Mouse (Mus musculus) liver, embryonic 16.5 days (tissue): ENCODE measurements around the gene Arhgdia. TPM values are rescaled to one million over a fixed set of nuclear protein-coding genes. Genes with fewer than 3 reads are reported as not detected.

Experiments used
- ATAC-seq: fragments of 200-750 bp; cut with Nextera tagmentation; 2 replicates; pipeline ENCODE4 v1.8.0; 2017; ENCODE audit warnings: low read depth, mild to moderate bottlenecking, moderate number of reproducible peaks, moderate library complexity
- H3K27ac ChIP-seq: fragments of 300-500 bp; sonication (generic); 2 replicates; pipeline ENCODE4 v1.5.1; 2014; ENCODE audit warnings: mild to moderate bottlenecking, low read length
- H3K27me3 ChIP-seq: fragments of 300-500 bp; sonication (generic); 2 replicates; pipeline ENCODE4 v1.6.1; 2014; ENCODE audit warnings: low read depth, low read length, mixed read lengths; ENCODE audit not compliant: control insufficient read depth, insufficient read depth
- H3K36me3 ChIP-seq: fragments of 300-500 bp; sonication (generic); 2 replicates; pipeline ENCODE4 v1.6.1; 2014; ENCODE audit warnings: mild to moderate bottlenecking; ENCODE audit not compliant: control insufficient read depth, insufficient read depth
- H3K4me1 ChIP-seq: fragments of 300-500 bp; sonication (generic); 2 replicates; pipeline ENCODE4 v1.6.1; 2014; ENCODE audit warnings: low read depth, low read length, mixed read lengths; ENCODE audit not compliant: control insufficient read depth
- H3K4me2 ChIP-seq: fragments of 300-500 bp; sonication (generic); 2 replicates; pipeline ENCODE4 v1.6.1; 2014; ENCODE audit warnings: low read depth, low read length, mixed read lengths
- H3K4me3 ChIP-seq: fragments of 300-500 bp; sonication (generic); 2 replicates; pipeline ENCODE4 v1.5.1; 2014; ENCODE audit warnings: low read depth, mild to moderate bottlenecking, low read length
- H3K9ac ChIP-seq: fragments of 300-500 bp; sonication (generic); 2 replicates; pipeline ENCODE4 v1.6.1; 2014; ENCODE audit warnings: low read depth, low read length
- H3K9me3 ChIP-seq: fragments of 300-500 bp; sonication (generic); replicated peaks from 2 replicates; pipeline ENCODE4 v1.6.1; 2016; ENCODE audit warnings: low read length; ENCODE audit not compliant: control insufficient read depth
- WGBS: fragments of 180-500 bp; shearing (Covaris S2); extraction: QIAGEN DNeasy Blood & Tissue Kit; methylation state at CpG from one replicate; pipeline ENCODE4 v1.1.7; 2014; ENCODE audit not compliant: insufficient replicate concordance; 5-methylcytosine and 5-hydroxymethylcytosine counted together
- polyA plus RNA-seq: library from polyadenylated mRNA; unstranded; fragments of >200 nt; fragmentation: Nextera tagmentation; extraction: Ambion mirVana; gene quantifications from 2 replicates; pipeline ENCODE4 v1.2.1, GENCODE M21; 2015

Gene Arhgdia
- polyA plus RNA-seq, 1 experiment from 2014 or later, result 205 TPM

- H3K4me1 ChIP-seq, result peaks cover 57% of the 10 kb centered on the region
- H3K4me3 ChIP-seq, result peak within 1 kb of the TSS; percentile 90
- peak within 1 kb of the TSS; percentile 79 for H3K4me2 ChIP-seq
- H3K36me3 ChIP-seq, result peaks cover 32% of the 10 kb centered on the region
- peak within 1 kb of the TSS; percentile 92 for H3K27ac ChIP-seq
- no peak for ATAC-seq
- H3K9me3 ChIP-seq, result no peaks in the 10 kb centered on the region
- H3K9ac ChIP-seq, result peak within 1 kb of the TSS; percentile 91
- WGBS, result 9% methylated on average over 5 of the region's 5 CpGs
- no peaks in the 10 kb centered on the region for H3K27me3 ChIP-seq
These were observed 43.8 kb upstream of the Arhgdia start, which contains the start of gene Sirt7 for GRCm38 (mm10) chr11:120625152-120625775. Sirt7 (minus strand) TSS chr11:120625240.

GRCm38 (mm10) chr11:120624680-120625111 lies 43.3 kb upstream of the Arhgdia start:
- Histone ChIP-seq H3K27ac (peak overlapping the region; percentile 92), H3K36me3 (peaks cover 37% of the 10 kb centered on the region), H3K9me3 (no peaks in the 10 kb centered on the region), H3K4me3 (peak overlapping the region; percentile 90), H3K9ac (peak overlapping the region; percentile 91), H3K4me2 (peak overlapping the region; percentile 79), H3K4me1 (peaks cover 52% of the 10 kb centered on the region), H3K27me3 (no peaks in the 10 kb centered on the region)
- WGBS, result under 1% methylated on average over 51 of the region's 53 CpGs
- ATAC-seq, result peak; percentile 62

DNA sequence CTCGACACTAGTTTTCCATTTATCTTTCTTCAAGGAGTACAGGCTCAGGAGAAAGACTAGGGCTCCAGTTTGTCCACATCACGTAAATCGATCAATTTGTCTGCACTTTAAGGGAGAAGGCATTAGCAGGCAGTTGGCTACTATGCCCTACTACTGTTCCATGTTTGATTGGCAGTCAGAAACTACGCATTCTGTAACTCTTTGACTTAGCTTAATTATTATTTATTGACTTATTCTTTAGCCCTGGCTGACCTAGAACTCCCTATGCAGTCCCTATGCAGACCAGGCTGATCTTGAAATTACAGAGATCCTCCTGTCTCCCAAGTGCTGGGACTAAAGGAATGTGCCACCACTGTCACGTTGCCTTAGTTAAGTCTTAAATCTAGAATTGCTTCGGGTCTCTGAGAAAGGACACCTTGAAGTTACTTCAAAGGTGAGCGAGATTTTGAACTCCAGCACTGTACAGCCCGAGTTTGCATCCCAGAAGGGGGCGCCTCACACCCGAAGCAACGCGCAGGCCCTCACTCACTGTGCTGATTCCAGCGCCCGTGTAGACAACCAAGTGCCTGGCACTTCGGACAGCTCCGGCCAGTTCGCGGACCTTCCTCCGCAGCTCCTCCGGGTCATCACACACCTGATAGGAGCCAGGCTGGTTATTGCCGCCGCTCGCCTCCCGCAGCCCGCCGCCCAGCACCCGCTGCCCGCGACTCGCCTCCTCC lies 42.7 kb upstream of the Arhgdia start:
- Histone ChIP-seq H3K4me3 (peak overlapping the region; percentile 90), H3K36me3 (peaks cover 42% of the 10 kb centered on the region), H3K27ac (peak overlapping the region; percentile 92), H3K27me3 (no peaks in the 10 kb centered on the region), H3K9ac (peak overlapping the region; percentile 91), H3K4me2 (peak overlapping the region; percentile 79), H3K4me1 (peaks cover 46% of the 10 kb centered on the region), H3K9me3 (no peaks in the 10 kb centered on the region)
- peak; percentile 80 for ATAC-seq
- whole genome bisulfite sequencing, result 10% methylated on average over 29 of the region's 30 CpGs

- no peak for ATAC-seq
- H3K9ac ChIP-seq, result no peak overlapping the region
- H3K4me1 ChIP-seq, result peaks cover 48% of the 10 kb centered on the region
- WGBS, result 87% methylated on average over 6 of the region's 6 CpGs
- H3K27ac ChIP-seq, result no peak overlapping the region
- peaks cover 49% of the 10 kb centered on the region for H3K36me3 ChIP-seq
- no peaks in the 10 kb centered on the region for H3K27me3 ChIP-seq
- no peaks in the 10 kb centered on the region for H3K9me3 ChIP-seq
- H3K4me2 ChIP-seq, result no peak overlapping the region
- H3K4me3 ChIP-seq, result no peak overlapping the region
These were observed 41.4 kb upstream of the Arhgdia start for GRCm38 (mm10) chr11:120622805-120623204.

DNA sequence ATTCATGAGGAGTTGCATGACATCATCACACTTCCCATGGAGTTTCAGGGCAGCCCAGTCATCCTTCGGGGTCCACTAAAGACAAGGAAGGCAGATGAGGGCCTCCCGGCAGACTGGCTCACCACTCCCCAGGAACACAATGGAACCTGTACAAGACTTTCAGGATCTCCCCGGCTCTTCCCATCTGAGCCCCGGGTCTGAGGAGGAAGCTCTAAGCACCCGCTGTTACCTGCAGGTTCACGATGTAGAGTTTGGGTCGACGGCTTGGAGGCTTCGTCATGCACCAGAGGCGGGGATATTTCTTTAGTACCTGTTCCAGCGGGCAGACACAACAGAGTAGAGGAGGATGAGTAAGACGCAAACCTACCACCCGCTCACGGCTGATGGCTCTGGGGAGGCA lies 38.8 kb upstream of the Arhgdia start:
- Histone ChIP-seq H3K27me3 (no peaks in the 10 kb centered on the region), H3K4me3 (no peak overlapping the region), H3K4me1 (peaks cover 44% of the 10 kb centered on the region), H3K9ac (no peak overlapping the region), H3K36me3 (peaks cover 47% of the 10 kb centered on the region), H3K27ac (no peak overlapping the region), H3K9me3 (no peaks in the 10 kb centered on the region), H3K4me2 (no peak overlapping the region)
- ATAC-seq, result no peak
- whole genome bisulfite sequencing, result 88% methylated on average over 14 of the region's 14 CpGs

GRCm38 (mm10) chr11:120618619-120619535 lies 37.5 kb upstream of the Arhgdia start:
- H3K4me1 ChIP-seq, result peaks cover 38% of the 10 kb centered on the region
- H3K4me2 ChIP-seq, result no peak overlapping the region
- no peaks in the 10 kb centered on the region for H3K9me3 ChIP-seq
- H3K36me3 ChIP-seq, result peaks cover 47% of the 10 kb centered on the region
- WGBS, result 88% methylated on average over 25 of the region's 25 CpGs
- H3K27ac ChIP-seq, result peak overlapping the region; percentile 82
- no peak overlapping the region; the same call in 1 of the 2 replicates for H3K9ac ChIP-seq
- no peak for ATAC-seq
- no peaks in the 10 kb centered on the region for H3K27me3 ChIP-seq
- no peak overlapping the region for H3K4me3 ChIP-seq

DNA sequence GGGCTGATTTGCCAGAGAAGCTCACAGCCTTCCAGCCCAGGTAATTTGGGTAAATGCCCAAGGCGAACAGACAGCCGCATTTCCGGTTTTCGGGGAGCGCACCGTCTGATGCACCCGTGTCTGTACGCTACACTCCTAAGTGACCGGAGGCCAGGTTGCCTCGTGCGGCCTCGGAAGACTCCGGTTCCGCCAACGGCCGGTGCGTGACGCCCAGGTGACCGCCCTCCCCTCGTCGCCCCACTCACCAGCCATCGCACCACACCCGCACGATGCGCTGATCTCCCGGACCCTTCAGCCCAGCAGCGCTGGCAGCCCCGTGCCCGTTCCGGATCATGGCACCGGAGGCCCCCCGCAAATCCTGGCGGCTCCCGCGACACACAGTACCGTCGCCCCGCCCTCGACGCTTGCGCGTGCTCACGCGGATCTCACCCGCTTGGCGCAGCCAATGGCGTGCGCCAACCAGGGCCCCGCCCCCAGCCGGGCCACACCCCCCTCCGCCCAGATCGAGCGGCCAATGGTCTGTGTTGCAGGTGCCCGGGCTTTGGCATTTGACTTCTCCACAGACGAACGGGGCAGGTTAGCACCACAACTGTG lies 36.2 kb upstream of the Arhgdia start, which contains the start of gene Pcyt2:
Pcyt2 (minus strand) TSS at position 418 of the 594 bp plus-strand sequence.
- H3K4me3 ChIP-seq, result peak within 1 kb of the TSS; percentile 88
- peak within 1 kb of the TSS; percentile 86 for H3K27ac ChIP-seq
- H3K36me3 ChIP-seq, result peaks cover 48% of the 10 kb centered on the region
- H3K9me3 ChIP-seq, result no peaks in the 10 kb centered on the region
- ATAC-seq, result peak; percentile 97
- no peaks in the 10 kb centered on the region for H3K27me3 ChIP-seq
- under 1% methylated on average over 56 of the region's 56 CpGs for WGBS
- H3K9ac ChIP-seq, result peak within 1 kb of the TSS; percentile 78
- H3K4me1 ChIP-seq, result peaks cover 32% of the 10 kb centered on the region
- H3K4me2 ChIP-seq, result peak within 1 kb of the TSS; percentile 90

DNA sequence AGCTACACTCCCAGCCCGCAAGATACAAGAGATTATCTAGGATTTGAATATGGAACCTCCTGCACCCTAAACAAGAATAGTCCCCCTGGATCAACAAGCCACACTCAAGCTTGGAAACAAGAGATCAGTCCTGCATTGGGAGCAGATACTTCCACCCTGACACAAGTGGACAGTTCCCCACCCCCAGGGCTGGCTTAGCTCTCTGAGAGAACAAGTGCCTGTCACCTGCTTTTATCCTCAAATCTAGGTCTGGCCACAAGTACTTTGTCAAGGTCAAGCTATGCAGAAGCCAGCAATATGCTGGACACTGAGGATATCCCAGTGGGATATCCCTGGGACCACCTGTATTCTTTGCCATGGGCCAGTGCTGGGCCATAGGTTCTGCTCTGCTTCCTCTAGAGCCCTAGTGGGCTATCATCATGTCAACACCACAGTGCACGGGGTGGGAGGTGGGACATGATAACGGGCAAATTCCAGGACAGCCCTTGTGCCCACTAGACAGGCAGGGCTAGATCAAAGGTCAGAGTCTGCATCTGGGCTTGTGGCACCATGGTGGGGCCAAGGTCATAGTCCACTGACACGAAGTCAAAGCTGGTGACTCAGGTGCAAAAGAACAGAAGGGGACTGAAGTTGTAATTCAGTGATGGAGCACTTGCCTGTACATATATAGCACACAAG lies 35.3 kb upstream of the Arhgdia start:
- no peaks in the 10 kb centered on the region for H3K27me3 ChIP-seq
- peaks cover 48% of the 10 kb centered on the region for H3K36me3 ChIP-seq
- peak overlapping the region; percentile 88 for H3K4me3 ChIP-seq
- 32% methylated on average over 4 of the region's 4 CpGs for WGBS
- peak overlapping the region; percentile 78 for H3K9ac ChIP-seq
- H3K4me1 ChIP-seq, result peaks cover 32% of the 10 kb centered on the region
- H3K27ac ChIP-seq, result peak overlapping the region; percentile 86
- no peaks in the 10 kb centered on the region for H3K9me3 ChIP-seq
- H3K4me2 ChIP-seq, result peak overlapping the region; percentile 90
- peak; percentile 15 for ATAC-seq
